Mouse (Mus musculus) CH12.LX (cell line): ENCODE data around the gene Vinac1. TPM values are rescaled to one million over a fixed set of nuclear protein-coding genes. Genes with fewer than 3 reads are reported as not detected.

ENCODE experiments used
- DNase-seq: peaks from one replicate; pipeline ENCODE4 v3.0.0-alpha.2; 2013; ENCODE audit errors: extremely low read depth
- H3K27ac ChIP-seq: 2 replicates; pipeline ENCODE4 v1.5.1; 2012; ENCODE audit warnings: low read depth, mild to moderate bottlenecking, control low read depth, moderate library complexity; ENCODE audit not compliant: insufficient read depth
- H3K27me3 ChIP-seq: replicated peaks from 2 replicates; pipeline ENCODE3; 2012; ENCODE audit warnings: inconsistent platforms
- H3K36me3 ChIP-seq, 2 experiments: replicated peaks in 1 of 2; 2 replicates each; pipeline versions ENCODE3 to v1.6.1; 2012; ENCODE audit warnings: inconsistent platforms in 1 of 2, low read length in 1 of 2, mild to moderate bottlenecking in 1 of 2, mixed read lengths in 1 of 2, moderate library complexity in 1 of 2; ENCODE audit not compliant: control insufficient read depth in 1 of 2, insufficient read depth in 1 of 2
- H3K4me1 ChIP-seq, 2 experiments: 2 replicates each; pipeline ENCODE4 v1.6.1; 2012; ENCODE audit warnings: inconsistent platforms in 1 of 2, moderate library complexity in 1 of 2; ENCODE audit not compliant: insufficient read depth in 2 of 2, control insufficient read depth in 1 of 2
- H3K4me2 ChIP-seq: 2 replicates; pipeline ENCODE4 v1.6.1; 2012; ENCODE audit warnings: low read depth, mild to moderate bottlenecking, control low read depth; ENCODE audit not compliant: poor library complexity, insufficient read depth, severe bottlenecking
- H3K4me3 ChIP-seq, 3 experiments: fragments of 150-350 bp in 1 of 3; sonication (generic) in 1 of 3; replicated peaks in 1 of 3; 2 replicates each; pipeline versions ENCODE3 to v1.5.1; 2011 to 2012; ENCODE audit warnings: low read depth in 2 of 3, low read length in 2 of 3, mild to moderate bottlenecking in 2 of 3, moderate library complexity in 2 of 3, control low read depth in 1 of 3, improper control_type of control experiment in 1 of 3, inconsistent platforms in 1 of 3, mixed read lengths in 1 of 3; ENCODE audit not compliant: poor library complexity in 1 of 3
- H3K79me2 ChIP-seq: replicated peaks from 2 replicates; pipeline ENCODE4 v1.6.1; 2012; ENCODE audit warnings: mild to moderate bottlenecking, moderate library complexity; ENCODE audit not compliant: control insufficient read depth, poor library complexity, insufficient read depth, severe bottlenecking; ENCODE audit errors: extremely low read depth
- H3K9ac ChIP-seq: 2 replicates; pipeline ENCODE4 v1.6.1; 2012; ENCODE audit warnings: low read depth, mild to moderate bottlenecking, control low read depth, moderate library complexity; ENCODE audit not compliant: insufficient read depth
- H3K9me3 ChIP-seq: replicated peaks from 2 replicates; pipeline ENCODE3; 2012; ENCODE audit warnings: low read length, inconsistent platforms, mixed read lengths
- BHLHE40 ChIP-seq: IDR thresholded peaks from 2 replicates; pipeline ENCODE4 v1.6.1; 2011; ENCODE audit warnings: mild to moderate bottlenecking, low read depth, low read length, improper control_type of control experiment
- CTCF ChIP-seq, 2 experiments: IDR thresholded peaks in 1 of 2; conservative IDR thresholded peaks in 1 of 2; 2 replicates each; pipeline ENCODE4 v1.5.1; 2011 to 2012; ENCODE audit warnings: low read depth in 2 of 2, low read length in 2 of 2, improper control_type of control experiment in 1 of 2, inconsistent platforms in 1 of 2, mild to moderate bottlenecking in 1 of 2, moderate library complexity in 1 of 2
- ETS1 ChIP-seq: conservative IDR thresholded peaks from 2 replicates; pipeline ENCODE4 v1.6.1; 2012; ENCODE audit warnings: low read depth, mild to moderate bottlenecking, inconsistent platforms, low read length, improper control_type of control experiment, moderate library complexity
- IRF4 ChIP-seq: IDR thresholded peaks from 2 replicates; pipeline ENCODE4 v1.6.1; 2014; ENCODE audit warnings: low read depth, mild to moderate bottlenecking, inconsistent platforms, low read length, improper control_type of control experiment
- MAFK ChIP-seq: IDR thresholded peaks from 2 replicates; pipeline ENCODE4 v1.6.1; 2011; ENCODE audit warnings: low read length, improper control_type of control experiment; ENCODE audit not compliant: insufficient replicate concordance
- MXI1 ChIP-seq: IDR thresholded peaks from 2 replicates; pipeline ENCODE4 v1.6.1; 2011; ENCODE audit warnings: mild to moderate bottlenecking, low read depth, low read length, improper control_type of control experiment
- MYC ChIP-seq: IDR thresholded peaks from 2 replicates; pipeline ENCODE4 v1.6.1; 2011; ENCODE audit warnings: low read depth, mild to moderate bottlenecking, improper control_type of control experiment, low read length
- NELFE ChIP-seq: IDR thresholded peaks from 2 replicates; pipeline ENCODE4 v1.6.1; 2011; ENCODE audit warnings: low read depth, low read length, improper control_type of control experiment
- POLR2A ChIP-seq: IDR thresholded peaks from 2 replicates; pipeline ENCODE4 v1.6.1; 2011; ENCODE audit warnings: low read depth, mild to moderate bottlenecking, improper control_type of control experiment, low read length
- POLR2AphosphoS2 ChIP-seq: IDR thresholded peaks from 2 replicates; pipeline ENCODE4 v1.6.1; 2011; ENCODE audit warnings: low read depth, low read length, improper control_type of control experiment
- RAD21 ChIP-seq: IDR thresholded peaks from 2 replicates; pipeline ENCODE4 v1.6.1; 2011; ENCODE audit warnings: low read depth, mild to moderate bottlenecking, low read length, improper control_type of control experiment, moderate library complexity
- SMC3 ChIP-seq: IDR thresholded peaks from 2 replicates; pipeline ENCODE4 v1.6.1; 2011; ENCODE audit warnings: low read depth, low read length, improper control_type of control experiment
- ZMIZ1 ChIP-seq: IDR thresholded peaks from 2 replicates; pipeline ENCODE4 v1.6.1; 2012; ENCODE audit warnings: low read depth, mild to moderate bottlenecking, inconsistent platforms, low read length, improper control_type of control experiment
- dilution Hi-C: fragments of 300-500 bp; cut with MboI; formaldehyde crosslinking; loops from 2 replicates; pipeline ENCODE4 v1.14.3; 2020; ENCODE audit warnings: low sequenced_read_pairs; ENCODE audit not compliant: extremely low pct_unique_long_range_greater_than_20kb, extremely low pct_ligation_motif_present
- in situ Hi-C: fragments of 300-500 bp; cut with MboI; formaldehyde crosslinking; loops from 3 replicates; pipeline ENCODE4 v1.14.3; 2019; ENCODE audit warnings: low sequenced_read_pairs, low pct_ligation_motif_present, low pct_unique_long_range_greater_than_20kb, mixed read lengths
- polyA plus RNA-seq: library from polyadenylated mRNA; unstranded; fragments of >175 nt; gene quantifications from 2 replicates; pipeline ENCODE4 v1.2.1, GENCODE M21; 2012; ENCODE audit warnings: low read depth; ENCODE audit not compliant: insufficient read length
- total RNA-seq, 2 experiments: library from RNA; depleted of rRNA; stranded (reverse); fragments of 300-350 nt in 1 of 2; fragments of >200 nt in 1 of 2; gene quantifications; 2 replicates each; pipeline ENCODE4 v1.2.3; 2012 to 2014

Gene Vinac1
- total and polyA plus RNA-seq, 3 experiments: 0.06 TPM; not detected in 2

GRCm38 (mm10) chr2:129081097-129081496, 33.1 kb upstream of the Vinac1 start:
- no peak overlapping the region for H3K4me2 ChIP-seq
- no peaks in the 10 kb centered on the region for H3K27me3 ChIP-seq
- peak; percentile 15; the same call in 1 of the 2 replicates for TF ChIP-seq SMC3
- TF ChIP-seq ZMIZ1: no peak
- TF ChIP-seq POLR2AphosphoS2: no peak
- TF ChIP-seq CTCF (conservative IDR thresholded peaks at IDR 0.05 in 1 of 2, IDR thresholded peaks at IDR 0.05 in 1 of 2; ENCODE audit: low read depth in 2 of 2, low read length in 2 of 2): peak in 1 of 2 experiments; percentile 24; a peak in 2 of 4 replicates
- peak; percentile 51; the same call in 1 of the 2 replicates for TF ChIP-seq BHLHE40
- peaks cover 7% of the 10 kb centered on the region for H3K9me3 ChIP-seq
- H3K36me3 ChIP-seq: peaks cover 0 to 8% of the 10 kb centered on the region in 2 experiments
- dilution Hi-C loops (no loop called here), in situ Hi-C loops (no loop called here)
- DNase-seq: no peak
- no peaks in the 10 kb centered on the region for H3K4me1 ChIP-seq
- H3K27ac ChIP-seq: no peak overlapping the region
- H3K79me2 ChIP-seq: no peaks in the 10 kb centered on the region
- H3K9ac ChIP-seq: no peak overlapping the region
- H3K4me3 ChIP-seq: no peak overlapping the region

- no peaks in the 10 kb centered on the region for H3K4me1 ChIP-seq
- in situ Hi-C loops (no loop called here), dilution Hi-C loops (no loop called here)
- no peaks in the 10 kb centered on the region for H3K27me3 ChIP-seq
- TF ChIP-seq MAFK (no peak), ZMIZ1 (no peak), MXI1 (no peak), SMC3 (no peak), POLR2A (no peak), IRF4 (no peak), ETS1 (no peak), NELFE (no peak), RAD21 (no peak)
- H3K4me3 ChIP-seq: no peak overlapping the region
- no peak for DNase-seq
- H3K9ac ChIP-seq: no peak overlapping the region
- no peak overlapping the region for H3K27ac ChIP-seq
- peaks cover 0 to 3% of the 10 kb centered on the region in 2 experiments for H3K36me3 ChIP-seq
- no peak overlapping the region for H3K4me2 ChIP-seq
- no peaks in the 10 kb centered on the region for H3K79me2 ChIP-seq
- peaks cover 2% of the 10 kb centered on the region for H3K9me3 ChIP-seq
Observed at GRCm38 (mm10) chr2:129079194-129079593, 31.2 kb upstream of the Vinac1 start.

- H3K4me1 ChIP-seq: no peaks in the 10 kb centered on the region
- no peak overlapping the region for H3K9ac ChIP-seq
- in situ Hi-C loops: no loop called here
- no peaks in the 10 kb centered on the region for H3K27me3 ChIP-seq
- dilution Hi-C loops: no loop called here
- TF ChIP-seq RAD21 (peak; percentile 45), CTCF (conservative IDR thresholded peaks at IDR 0.05 in 1 of 2, IDR thresholded peaks at IDR 0.05 in 1 of 2; ENCODE audit: low read depth in 2 of 2, low read length in 2 of 2) (peak; percentile 27 to 60; a peak in 3 of 4 replicates), SMC3 (peak; percentile 47), MYC (no peak)
- TF ChIP-seq, all 38 proteins: peak for 3
- Histone ChIP-seq H3K9me3 (peaks cover 2% of the 10 kb centered on the region), H3K4me3 (no peak overlapping the region), H3K4me2 (no peak overlapping the region), H3K27ac (no peak overlapping the region), H3K36me3 (peaks cover 0 to 3% of the 10 kb centered on the region in 2 experiments), H3K79me2 (no peaks in the 10 kb centered on the region)
- DNase-seq: no peak
Observed at GRCm38 (mm10) chr2:129078313-129078712, 30.3 kb upstream of the Vinac1 start.
